Mouse (Mus musculus) erythroid progenitor cell, adult 5-6 weeks (primary cell): ENCODE data around the gene Ifit1bl2. TPM values are rescaled to one million over a fixed set of nuclear protein-coding genes. Genes with fewer than 3 reads are reported as not detected.
"Not testable (repeated sequence)": the region's sequence is repeated elsewhere in the genome, so short reads cannot be mapped to it uniquely, and the experiment has no call there.

Experiments
- ATAC-seq: replicated peaks from 2 replicates; pipeline ENCODE4 v1.8.0; 2016; ENCODE audit warnings: moderate number of reproducible peaks, mild to moderate bottlenecking, moderate TSS enrichment, inconsistent platforms; ENCODE audit not compliant: poor library complexity, low FRiP score, severe bottlenecking
- total RNA-seq, 2 experiments: library from RNA; stranded (forward) in 1 of 2; stranded (reverse) in 1 of 2; fragments of 150-400 nt in 1 of 2; fragments of 186-747, 209-891 nt in 1 of 2; gene quantifications; 2 replicates each; pipeline versions ENCODE4 v1.2.3 to v1.2.4; 2015 to 2017; ENCODE audit warnings: low replicate concordance in 2 of 2

Gene Ifit1bl2
- total RNA-seq (2015; ENCODE audit: low replicate concordance), result 2.1 and 2.5 TPM in 2 replicates
- total RNA-seq (2017; ENCODE audit: low replicate concordance), result 1.8 TPM in 1 of 2 replicates, not detected in the other

- peak; percentile 58 for ATAC-seq
Measured at GRCm38 (mm10) chr19:34640623-34641022, at the start of gene Ifit1bl2, which contains the start of gene Ifit1. Ifit1bl2 (minus strand) TSS chr19:34640743. Ifit1 (plus strand) TSS chr19:34640871.

- no peak for ATAC-seq
Measured at GRCm38 (mm10) chr19:34685530-34685929, 45.0 kb upstream of the Ifit1bl2 start.

GRCm38 (mm10) chr19:34684857-34685256, 44.3 kb upstream of the Ifit1bl2 start:
- no peak for ATAC-seq

GRCm38 (mm10) chr19:34678428-34678827, 37.9 kb upstream of the Ifit1bl2 start:
- ATAC-seq, result no peak

- ATAC-seq, result no peak
Measured at GRCm38 (mm10) chr19:34673476-34673875, 32.9 kb upstream of the Ifit1bl2 start.

GRCm38 (mm10) chr19:34666127-34666526, 25.6 kb upstream of the Ifit1bl2 start:
- ATAC-seq, result 0 out of 2 replicates have a peak, but pooled peaks have one; percentile 52

GRCm38 (mm10) chr19:34662740-34663139, 22.2 kb upstream of the Ifit1bl2 start:
- ATAC-seq, result peak; percentile 49; the same call in 1 of the 2 replicates

GRCm38 (mm10) chr19:34662067-34662507, 21.5 kb upstream of the Ifit1bl2 start:
- ATAC-seq, result peak; percentile 86

- ATAC-seq, result peak; percentile 92
Measured at GRCm38 (mm10) chr19:34656511-34657298, 16.2 kb upstream of the Ifit1bl2 start.

- ATAC-seq, result no peak
Measured at GRCm38 (mm10) chr19:34655227-34655805, 14.8 kb upstream of the Ifit1bl2 start.

- ATAC-seq, result peak; percentile 52; the same call in 1 of the 2 replicates
Measured at GRCm38 (mm10) chr19:34650997-34651396, 10.5 kb upstream of the Ifit1bl2 start.

- no peak for ATAC-seq
Measured at GRCm38 (mm10) chr19:34650276-34650675, 9.7 kb upstream of the Ifit1bl2 start.

- ATAC-seq, result not testable (repeated sequence)
Measured at GRCm38 (mm10) chr19:34647630-34648029, 7.1 kb upstream of the Ifit1bl2 start.

- no peak for ATAC-seq
Measured at GRCm38 (mm10) chr19:34642616-34643015, 2.1 kb upstream of the Ifit1bl2 start.

GRCm38 (mm10) chr19:34636933-34637557, 3.5 kb downstream of the Ifit1bl2 start:
- peak; percentile 85 for ATAC-seq

- ATAC-seq, result no peak
Measured at GRCm38 (mm10) chr19:34633484-34633883, 7.1 kb downstream of the Ifit1bl2 start.

- no peak for ATAC-seq
Measured at GRCm38 (mm10) chr19:34631487-34631886, 9.1 kb downstream of the Ifit1bl2 start.

- ATAC-seq, result no peak
Measured at GRCm38 (mm10) chr19:34627496-34627895, 13.0 kb downstream of the Ifit1bl2 start.

GRCm38 (mm10) chr19:34624663-34625062, 15.9 kb downstream of the Ifit1bl2 start:
- no peak for ATAC-seq

GRCm38 (mm10) chr19:34623781-34624180, 16.8 kb downstream of the Ifit1bl2 start:
- no peak for ATAC-seq
